11 mouse cellular contexts compared by ENCODE assay signal in the genomic region with DNA sequence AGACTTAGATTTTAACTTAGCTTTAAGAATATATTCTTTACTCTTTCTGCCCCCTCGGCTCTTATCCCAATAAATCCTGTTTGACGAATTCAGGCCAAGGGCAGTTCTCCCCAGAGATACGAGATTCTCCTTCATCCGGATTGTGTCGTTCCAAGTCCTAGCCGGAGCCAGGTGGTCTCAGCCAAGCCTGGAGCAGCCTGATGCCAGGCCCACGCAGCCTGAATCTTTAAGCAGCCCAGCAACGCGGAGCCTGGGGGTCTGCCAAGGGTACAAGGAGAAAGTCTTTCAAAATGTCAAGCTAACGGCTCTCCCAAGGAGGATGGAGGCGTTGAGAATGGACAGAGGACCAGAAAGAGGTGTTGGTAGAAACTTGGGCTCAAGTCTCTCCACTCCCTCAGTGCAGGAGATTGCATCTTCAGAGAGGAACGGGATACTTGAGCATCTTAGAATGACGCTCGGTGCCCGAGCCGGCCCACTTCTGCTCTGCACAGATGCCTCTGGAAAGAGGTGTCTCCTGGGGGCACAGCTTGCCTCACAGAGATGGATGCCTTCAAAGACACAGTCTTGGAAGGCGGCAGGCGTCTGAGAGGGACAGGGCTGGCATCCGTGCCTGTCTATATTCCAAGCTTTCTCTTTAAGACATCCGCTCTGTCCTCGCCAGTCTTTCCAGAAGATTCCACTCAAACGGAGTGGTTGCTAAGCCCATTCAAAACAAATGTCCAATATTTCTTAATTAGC.
DNase-seq lines count a peak whose midpoint lies in the region; ATAC-seq and TF ChIP-seq lines count a peak whose summit lies in the region.
"Had no signal": no experiment of that assay in that cellular context is flagged by ENCODE, and none has a peak within 500 bp of the region (broad histone marks: within the 10 kb centered on the region; RNA-seq: fewer than 3 reads in every experiment).

No protein-coding gene starts in this region.

- no peaks in the 10 kb centered on the region for H3K27me3 ChIP-seq in hindbrain, embryonic 13.5 days
- no peaks in the 10 kb centered on the region for H3K27me3 ChIP-seq in hindbrain, embryonic 12.5 days
- H3K27me3 ChIP-seq in limb, embryonic 15.5 days, result no peaks in the 10 kb centered on the region
- H3K27me3 ChIP-seq: liver, embryonic 13.5 days; neural tube, embryonic 12.5 days had no signal

- H3K4me1 ChIP-seq in hindbrain, embryonic 13.5 days (replicated peaks), result peaks cover 17% of the 10 kb centered on the region
- H3K4me1 ChIP-seq in hindbrain, embryonic 12.5 days, result peaks cover 11% of the 10 kb centered on the region; the same call in 1 of the 2 replicates
- peaks cover 5% of the 10 kb centered on the region for H3K4me1 ChIP-seq in lung, adult 2 months (ENCODE audit: control insufficient read depth, insufficient read depth, low read length)
- H3K4me1 ChIP-seq in limb, embryonic 15.5 days, result peaks cover 19% of the 10 kb centered on the region

- H3K9me3 ChIP-seq in hindbrain, embryonic 13.5 days, result peaks cover 6% of the 10 kb centered on the region
- no peaks in the 10 kb centered on the region for H3K9me3 ChIP-seq in hindbrain, embryonic 12.5 days (replicated peaks)
- H3K9me3 ChIP-seq in limb, embryonic 15.5 days, result no peaks in the 10 kb centered on the region
- H3K9me3 ChIP-seq: embryonic facial prominence, embryonic 15.5 days; liver, embryonic 13.5 days had no signal

- no peak for TF ChIP-seq POLR2A in lung, adult 2 months (IDR thresholded peaks at IDR 0.05; ENCODE audit: borderline replicate concordance, extremely low read depth, low read depth, low read length)

- no peak overlapping the region for H3K4me3 ChIP-seq in hindbrain, embryonic 13.5 days
- H3K4me3 ChIP-seq in hindbrain, embryonic 12.5 days, result no peak overlapping the region
- H3K4me3 ChIP-seq in lung, adult 2 months (replicated peaks; ENCODE audit: extremely low read depth, low read depth, low read length), result no peak overlapping the region
- no peak overlapping the region for H3K4me3 ChIP-seq in limb, embryonic 15.5 days
- H3K4me3 ChIP-seq: embryonic facial prominence, embryonic 15.5 days; liver, embryonic 13.5 days; neural tube, embryonic 12.5 days had no signal

- no peak overlapping the region for H3K9ac ChIP-seq in hindbrain, embryonic 13.5 days
- no peak overlapping the region for H3K9ac ChIP-seq in hindbrain, embryonic 12.5 days
- no peak overlapping the region for H3K9ac ChIP-seq in limb, embryonic 15.5 days
- H3K9ac ChIP-seq: embryonic facial prominence, embryonic 15.5 days; liver, embryonic 13.5 days; neural tube, embryonic 12.5 days had no signal

- no peak for TF ChIP-seq CTCF in lung, adult 2 months (IDR thresholded peaks at IDR 0.05; ENCODE audit: insufficient read depth, low read length)

- ATAC-seq in hindbrain, embryonic 13.5 days (ENCODE audit: low FRiP score), result no peak
- ATAC-seq in hindbrain, embryonic 12.5 days (ENCODE audit: low FRiP score), result no peak
- ATAC-seq in limb, embryonic 15.5 days (ENCODE audit: insufficient number of reproducible peaks, low FRiP score, low TSS enrichment, low read depth), result no peak

- peak overlapping the region; percentile 60 for H3K27ac ChIP-seq in hindbrain, embryonic 13.5 days
- H3K27ac ChIP-seq in hindbrain, embryonic 12.5 days, result no peak overlapping the region
- H3K27ac ChIP-seq in limb, embryonic 15.5 days, result peak overlapping the region; percentile 63
- H3K27ac ChIP-seq: embryonic facial prominence, embryonic 15.5 days; liver, embryonic 13.5 days; neural tube, embryonic 12.5 days had no signal

- H3K36me3 ChIP-seq in hindbrain, embryonic 13.5 days, result no peaks in the 10 kb centered on the region
- no peaks in the 10 kb centered on the region for H3K36me3 ChIP-seq in hindbrain, embryonic 12.5 days
- no peaks in the 10 kb centered on the region for H3K36me3 ChIP-seq in limb, embryonic 15.5 days
- H3K36me3 ChIP-seq: embryonic facial prominence, embryonic 15.5 days; liver, embryonic 13.5 days; neural tube, embryonic 12.5 days had no signal

- WGBS in hindbrain, embryonic 13.5 days, result 77% methylated on average over 22 of the region's 22 CpGs
- 78% methylated on average over 22 of the region's 22 CpGs for WGBS in hindbrain, embryonic 12.5 days
- 55% methylated on average over 22 of the region's 22 CpGs for WGBS in lung, adult 2 months
- 58% methylated on average over 22 of the region's 22 CpGs for WGBS in limb, embryonic 15.5 days

- DNase-seq in cerebellum, postnatal 10 days, result peak; percentile 89 to 94
- no peak for DNase-seq in cerebellum, adult 9-10 months
- DNase-seq in lung, postnatal 10 days, result peak; percentile 40
- DNase-seq in lung, adult 2 months, result no peak
- DNase-seq in testis, postnatal 14 days (ENCODE audit: low spot score), result no peak
- DNase-seq: liver, embryonic 13.5 days had no signal

- H3K4me2 ChIP-seq in hindbrain, embryonic 13.5 days, result no peak overlapping the region
- H3K4me2 ChIP-seq in hindbrain, embryonic 12.5 days (replicated peaks), result no peak overlapping the region
- no peak overlapping the region for H3K4me2 ChIP-seq in limb, embryonic 15.5 days
- H3K4me2 ChIP-seq: embryonic facial prominence, embryonic 15.5 days; liver, embryonic 13.5 days; neural tube, embryonic 12.5 days had no signal

Comparison
In these comparisons a context has a peak if more than half of its experiments do, and no peak if none do; other contexts are left out.
1. DNase-seq: peak in cerebellum, postnatal 10 days (2 of 2) and lung, postnatal 10 days (single experiment); none in cerebellum, adult 9-10 months (single experiment), lung, adult 2 months (single experiment) and testis, postnatal 14 days (single experiment).